Mouse (Mus musculus) midbrain, embryonic 15.5 days (tissue): ENCODE results near the gene Zfp42. TPM values are rescaled to one million over a fixed set of nuclear protein-coding genes. Genes with fewer than 3 reads are reported as not detected.

Experiments
- ATAC-seq: fragments of 200-750 bp; cut with Nextera tagmentation; replicated peaks from 2 replicates; pipeline ENCODE4 v1.8.0; 2017; ENCODE audit warnings: moderate TSS enrichment
- H3K27ac ChIP-seq: fragments of 300-500 bp; sonication (generic); 2 replicates; pipeline ENCODE4 v1.5.1; 2015; ENCODE audit warnings: mild to moderate bottlenecking, inconsistent platforms
- H3K27me3 ChIP-seq: fragments of 300-500 bp; sonication (generic); replicated peaks from 2 replicates; pipeline ENCODE4 v1.6.1; 2015; ENCODE audit warnings: inconsistent platforms
- H3K36me3 ChIP-seq: fragments of 300-500 bp; sonication (generic); replicated peaks from 2 replicates; pipeline ENCODE4 v1.6.1; 2015; ENCODE audit warnings: inconsistent platforms
- H3K4me1 ChIP-seq: fragments of 300-500 bp; sonication (generic); 2 replicates; pipeline ENCODE4 v1.6.1; 2015; ENCODE audit warnings: inconsistent platforms
- H3K4me2 ChIP-seq: fragments of 300-500 bp; sonication (generic); 2 replicates; pipeline ENCODE4 v1.6.1; 2015; ENCODE audit warnings: inconsistent platforms, mild to moderate bottlenecking, moderate library complexity
- H3K4me3 ChIP-seq: fragments of 300-500 bp; sonication (generic); 2 replicates; pipeline ENCODE4 v1.5.1; 2015; ENCODE audit warnings: mild to moderate bottlenecking, inconsistent platforms
- H3K9ac ChIP-seq: fragments of 300-500 bp; sonication (generic); 2 replicates; pipeline ENCODE4 v1.6.1; 2015; ENCODE audit warnings: mild to moderate bottlenecking, inconsistent platforms
- H3K9me3 ChIP-seq: fragments of 300-500 bp; sonication (generic); 2 replicates; pipeline ENCODE4 v1.6.1; 2016; ENCODE audit warnings: inconsistent platforms
- whole genome bisulfite sequencing: fragments of 180-500 bp; shearing (Covaris S2); methylation state at CpG from one replicate; pipeline ENCODE4 v1.1.7; 2015; ENCODE audit warnings: mixed read lengths; 5-methylcytosine and 5-hydroxymethylcytosine counted together
- polyA plus RNA-seq: library from polyadenylated mRNA; unstranded; fragments of >200 nt; fragmentation: Nextera tagmentation; extraction: Ambion mirVana; gene quantifications from 2 replicates; pipeline ENCODE4 v1.2.1, GENCODE M21; 2015

The Zfp42 gene
- polyA plus RNA-seq, 1 experiment from 2014 or later: not detected

GRCm38 (mm10) chr8:43294191-43294590 is 12.6 kb downstream of the Zfp42 start:
- no peaks in the 10 kb centered on the region for H3K27me3 ChIP-seq
- no peaks in the 10 kb centered on the region for H3K9me3 ChIP-seq
- WGBS: 91% methylated on average over 4 of the region's 4 CpGs
- no peaks in the 10 kb centered on the region for H3K36me3 ChIP-seq
- H3K27ac ChIP-seq: no peak overlapping the region
- ATAC-seq: no peak
- no peak overlapping the region for H3K9ac ChIP-seq
- H3K4me3 ChIP-seq: no peak overlapping the region
- H3K4me1 ChIP-seq: no peaks in the 10 kb centered on the region
- no peak overlapping the region for H3K4me2 ChIP-seq

- no peaks in the 10 kb centered on the region for H3K9me3 ChIP-seq
- H3K36me3 ChIP-seq: no peaks in the 10 kb centered on the region
- no peak for ATAC-seq
- no peak overlapping the region for H3K9ac ChIP-seq
- no peak overlapping the region for H3K4me3 ChIP-seq
- H3K4me1 ChIP-seq: no peaks in the 10 kb centered on the region
- H3K27me3 ChIP-seq: no peaks in the 10 kb centered on the region
- WGBS: 88% methylated on average over 5 of the region's 5 CpGs
- H3K27ac ChIP-seq: no peak overlapping the region
- H3K4me2 ChIP-seq: no peak overlapping the region
Measured at GRCm38 (mm10) chr8:43290424-43291111, 16.2 kb downstream of the Zfp42 start.

- H3K27me3 ChIP-seq: no peaks in the 10 kb centered on the region
- H3K9me3 ChIP-seq: no peaks in the 10 kb centered on the region
- 92% methylated on average over 5 of the region's 5 CpGs for WGBS
- no peak for ATAC-seq
- no peaks in the 10 kb centered on the region for H3K36me3 ChIP-seq
- H3K4me3 ChIP-seq: no peak overlapping the region
- H3K4me2 ChIP-seq: no peak overlapping the region
- H3K4me1 ChIP-seq: no peaks in the 10 kb centered on the region
- H3K27ac ChIP-seq: no peak overlapping the region
- H3K9ac ChIP-seq: no peak overlapping the region
Measured at GRCm38 (mm10) chr8:43289781-43290180, 17.0 kb downstream of the Zfp42 start.

DNA sequence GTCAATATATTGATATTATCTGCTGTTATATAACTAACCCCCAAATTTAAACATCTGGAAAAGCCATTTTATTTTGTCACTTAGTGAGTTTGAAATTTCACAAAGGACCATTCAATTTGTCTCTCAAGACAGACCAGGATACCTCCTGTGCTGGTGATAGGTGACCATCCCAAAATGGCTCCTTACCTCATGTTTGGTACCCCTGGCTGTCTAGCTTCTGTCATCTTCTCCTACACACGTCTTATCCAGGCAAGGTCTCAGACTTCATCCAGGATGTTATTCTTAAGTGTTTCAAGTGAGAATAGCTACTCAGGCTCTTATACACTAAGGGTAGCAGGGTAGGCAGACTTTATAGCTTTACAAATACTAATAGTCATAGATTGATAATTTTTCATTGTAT is 17.9 kb downstream of the Zfp42 start:
- ATAC-seq: no peak
- H3K4me1 ChIP-seq: no peaks in the 10 kb centered on the region
- H3K4me2 ChIP-seq: no peak overlapping the region
- H3K9me3 ChIP-seq: no peaks in the 10 kb centered on the region
- 80% methylated on average over 1 of the region's 1 CpGs for WGBS
- H3K36me3 ChIP-seq: no peaks in the 10 kb centered on the region
- H3K27ac ChIP-seq: no peak overlapping the region
- H3K4me3 ChIP-seq: no peak overlapping the region
- no peaks in the 10 kb centered on the region for H3K27me3 ChIP-seq
- H3K9ac ChIP-seq: no peak overlapping the region

GRCm38 (mm10) chr8:43287456-43287855 is 19.3 kb downstream of the Zfp42 start:
- Histone ChIP-seq H3K36me3 (no peaks in the 10 kb centered on the region), H3K9ac (no peak overlapping the region), H3K4me2 (no peak overlapping the region), H3K27me3 (no peaks in the 10 kb centered on the region), H3K4me3 (no peak overlapping the region), H3K4me1 (no peaks in the 10 kb centered on the region), H3K27ac (no peak overlapping the region), H3K9me3 (no peaks in the 10 kb centered on the region)
- ATAC-seq: no peak
- WGBS: 86% methylated on average over 6 of the region's 6 CpGs

- H3K4me1 ChIP-seq: no peaks in the 10 kb centered on the region
- no peaks in the 10 kb centered on the region for H3K27me3 ChIP-seq
- H3K27ac ChIP-seq: no peak overlapping the region
- no peak overlapping the region for H3K4me3 ChIP-seq
- H3K36me3 ChIP-seq: no peaks in the 10 kb centered on the region
- WGBS: 91% methylated on average over 7 of the region's 7 CpGs
- no peak overlapping the region for H3K4me2 ChIP-seq
- no peak overlapping the region for H3K9ac ChIP-seq
- ATAC-seq: no peak
- H3K9me3 ChIP-seq: no peaks in the 10 kb centered on the region
Measured at GRCm38 (mm10) chr8:43283231-43283630, 23.5 kb downstream of the Zfp42 start.

DNA sequence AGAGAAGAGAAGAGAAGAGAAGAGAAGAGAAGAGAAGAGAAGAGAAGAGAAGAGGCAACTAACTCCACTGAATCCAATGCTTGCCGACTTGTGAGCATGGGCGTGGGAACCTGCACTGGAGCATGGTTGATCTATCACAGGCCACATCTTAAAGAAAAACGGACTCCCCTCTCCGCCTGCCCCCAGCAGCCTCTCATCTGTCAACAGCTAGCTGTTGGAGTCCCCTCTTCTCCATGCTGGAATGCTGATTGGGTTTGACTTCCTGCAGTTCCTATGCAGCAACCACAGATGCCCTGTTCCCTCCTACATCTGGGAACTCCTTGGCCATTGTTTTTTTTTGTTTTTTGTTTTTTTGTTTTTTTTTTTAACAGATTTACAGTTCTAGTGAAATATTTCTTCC is 28.4 kb downstream of the Zfp42 start:
- H3K4me3 ChIP-seq: no peak overlapping the region
- H3K9ac ChIP-seq: no peak overlapping the region
- 68% methylated on average over 4 of the region's 4 CpGs for WGBS
- no peak overlapping the region for H3K27ac ChIP-seq
- H3K4me1 ChIP-seq: no peaks in the 10 kb centered on the region
- no peaks in the 10 kb centered on the region for H3K36me3 ChIP-seq
- ATAC-seq: no peak
- no peaks in the 10 kb centered on the region for H3K9me3 ChIP-seq
- H3K27me3 ChIP-seq: no peaks in the 10 kb centered on the region
- no peak overlapping the region for H3K4me2 ChIP-seq

- H3K9me3 ChIP-seq: no peaks in the 10 kb centered on the region
- no peaks in the 10 kb centered on the region for H3K36me3 ChIP-seq
- H3K4me3 ChIP-seq: no peak overlapping the region
- 89% methylated on average over 6 of the region's 6 CpGs for WGBS
- no peaks in the 10 kb centered on the region for H3K4me1 ChIP-seq
- no peak overlapping the region for H3K4me2 ChIP-seq
- no peak overlapping the region for H3K27ac ChIP-seq
- H3K27me3 ChIP-seq: no peaks in the 10 kb centered on the region
- H3K9ac ChIP-seq: no peak overlapping the region
- no peak for ATAC-seq
Measured at GRCm38 (mm10) chr8:43260961-43261360, 45.8 kb downstream of the Zfp42 start.

- H3K27me3 ChIP-seq: no peaks in the 10 kb centered on the region
- H3K27ac ChIP-seq: no peak overlapping the region
- no peaks in the 10 kb centered on the region for H3K36me3 ChIP-seq
- no peak overlapping the region for H3K9ac ChIP-seq
- no peak overlapping the region for H3K4me2 ChIP-seq
- ATAC-seq: no peak
- WGBS: 92% methylated on average over 1 of the region's 1 CpGs
- H3K4me1 ChIP-seq: no peaks in the 10 kb centered on the region
- H3K4me3 ChIP-seq: no peak overlapping the region
- H3K9me3 ChIP-seq: no peaks in the 10 kb centered on the region
Measured at GRCm38 (mm10) chr8:43257886-43258285, 48.9 kb downstream of the Zfp42 start.

GRCm38 (mm10) chr8:43255695-43256094 is 51.1 kb downstream of the Zfp42 start:
- H3K4me1 ChIP-seq: no peaks in the 10 kb centered on the region
- no peaks in the 10 kb centered on the region for H3K9me3 ChIP-seq
- H3K4me2 ChIP-seq: no peak overlapping the region
- no peak overlapping the region for H3K9ac ChIP-seq
- H3K27me3 ChIP-seq: no peaks in the 10 kb centered on the region
- no peak overlapping the region for H3K4me3 ChIP-seq
- ATAC-seq: no peak
- 79% methylated on average over 6 of the region's 6 CpGs for WGBS
- no peaks in the 10 kb centered on the region for H3K36me3 ChIP-seq
- no peak overlapping the region for H3K27ac ChIP-seq

GRCm38 (mm10) chr8:43251653-43252052 is 55.1 kb downstream of the Zfp42 start:
- ATAC-seq: no peak
- WGBS: 81% methylated on average over 6 of the region's 6 CpGs

DNA sequence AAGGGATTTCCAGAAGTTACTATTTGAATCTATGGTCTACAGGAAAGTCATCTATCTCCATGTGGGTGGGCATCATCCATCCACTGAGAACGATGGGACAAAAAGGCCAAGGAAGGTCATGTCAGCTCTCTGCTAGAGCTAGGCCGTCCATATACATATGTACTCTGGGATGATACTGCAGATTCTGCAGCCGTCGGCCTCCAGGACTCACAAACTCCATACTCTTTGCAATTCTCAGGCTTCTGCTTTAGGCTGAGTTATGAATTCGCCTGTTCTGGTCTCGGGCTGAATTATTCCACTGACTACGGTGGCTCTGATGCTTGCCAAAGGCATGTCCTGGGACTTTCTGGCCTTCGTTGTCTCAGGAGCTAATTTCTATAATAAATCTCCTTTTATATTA is 58.1 kb downstream of the Zfp42 start:
- no peak overlapping the region for H3K4me2 ChIP-seq
- no peaks in the 10 kb centered on the region for H3K27me3 ChIP-seq
- H3K4me3 ChIP-seq: no peak overlapping the region
- H3K9ac ChIP-seq: no peak overlapping the region
- WGBS: 95% methylated on average over 8 of the region's 8 CpGs
- no peak for ATAC-seq
- no peaks in the 10 kb centered on the region for H3K4me1 ChIP-seq
- H3K9me3 ChIP-seq: no peaks in the 10 kb centered on the region
- H3K36me3 ChIP-seq: no peaks in the 10 kb centered on the region
- no peak overlapping the region for H3K27ac ChIP-seq

More at GRCm38 (mm10) chr8:43251653-43252052, 55.1 kb downstream of the Zfp42 start:
- Histone ChIP-seq H3K4me3 (no peak overlapping the region), H3K4me1 (no peaks in the 10 kb centered on the region), H3K27ac (no peak overlapping the region), H3K9ac (no peak overlapping the region), H3K9me3 (no peaks in the 10 kb centered on the region), H3K36me3 (no peaks in the 10 kb centered on the region), H3K27me3 (no peaks in the 10 kb centered on the region), H3K4me2 (no peak overlapping the region)
